Mouse (Mus musculus): ENCODE measurements around the gene AC109138.7. TPM values are rescaled to one million over a fixed set of nuclear protein-coding genes. Genes with fewer than 3 reads are reported as not detected.
A peak's percentile ranks its signal among the peaks of the same experiment; 100 is the strongest.

AC109138.7 gene
- total RNA-seq, 1 experiment = not detected

GRCm38 (mm10) chr19:4201291-4201909 lies 12.8 kb upstream of the AC109138.7 start, which contains the start of gene Rad9a:
Gene Rad9a (minus strand): TSS chr19:4201662.
- Histone ChIP-seq H3K4me3 (ENCODE audit: insufficient read depth in 1 of 2, low read depth in 1 of 2, low read length in 2 of 2, poor library complexity in 1 of 2, severe bottlenecking in 1 of 2) (peak within 1 kb of the TSS; percentile 76 to 83), H3K27ac (ENCODE audit: insufficient read depth, low read depth, low read length, poor library complexity, severe bottlenecking) (peak within 1 kb of the TSS; percentile 51; the same call in 1 of the 2 replicates), H3K9me3 (ENCODE audit: control insufficient read depth, insufficient read depth, low read depth, low read length) (no peaks in the 10 kb centered on the region), H3K4me1 (ENCODE audit: control insufficient read depth in 2 of 2, insufficient read depth in 2 of 2, low read length in 2 of 2, poor library complexity in 1 of 2) (peaks cover 2 to 12% of the 10 kb centered on the region in 2 experiments; a peak in 2 of 4 replicates), H3K9ac (ENCODE audit: insufficient read depth, low read depth, low read length, poor library complexity, severe bottlenecking) (peak within 1 kb of the TSS; percentile 90), H3K36me3 (ENCODE audit: control insufficient read depth, insufficient read depth, low read length, poor library complexity, severe bottlenecking) (peaks cover 31% of the 10 kb centered on the region)
- TF ChIP-seq MAFK (IDR thresholded peaks at IDR 0.05; ENCODE audit: insufficient read depth, low read depth, low read length) (no peak), ZC3H11A (IDR thresholded peaks at IDR 0.05; ENCODE audit: borderline replicate concordance, low read depth, low read length) (no peak), CHD2 (IDR thresholded peaks at IDR 0.05; ENCODE audit: low read depth, low read length) (no peak), ZNF384 (IDR thresholded peaks at IDR 0.05; ENCODE audit: low read depth, low read length) (no peak), HCFC1 (IDR thresholded peaks at IDR 0.05; ENCODE audit: borderline replicate concordance, insufficient read depth, low read length) (no peak)
- DNase-seq (ENCODE audit: low read depth, low spot score) = peak; percentile 99
- in situ Hi-C loops (cut with MboI; ENCODE audit: low sequenced_read_pairs in 2 of 2, unreplicated experiment in 2 of 2) = no loop called here

DNA sequence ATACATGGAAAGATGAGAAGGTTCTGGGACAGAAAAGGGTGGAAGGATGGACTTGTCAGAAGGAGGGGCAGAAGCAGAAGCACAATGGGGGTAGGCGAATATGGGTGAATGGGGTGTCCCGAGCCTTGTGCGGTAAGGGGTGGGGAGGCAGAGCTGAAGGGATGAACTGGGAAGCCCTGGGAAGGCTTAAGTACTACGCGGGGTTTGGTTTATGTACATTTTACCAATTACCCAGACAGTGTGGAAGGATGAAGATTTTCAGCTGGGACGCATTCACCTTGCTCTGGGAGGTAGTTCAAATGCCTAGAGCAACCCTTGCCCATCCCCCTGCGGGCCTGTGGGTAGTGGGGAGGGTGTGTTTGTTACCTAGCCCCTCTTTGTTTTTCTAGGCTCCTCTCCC lies 12.0 kb upstream of the AC109138.7 start:
- in situ Hi-C loops (cut with MboI; ENCODE audit: low sequenced_read_pairs in 2 of 2, unreplicated experiment in 2 of 2) = no loop called here
- peaks cover 2 to 12% of the 10 kb centered on the region in 2 experiments; a peak in 2 of 4 replicates for H3K4me1 ChIP-seq (ENCODE audit: control insufficient read depth in 2 of 2, insufficient read depth in 2 of 2, low read length in 2 of 2, poor library complexity in 1 of 2)
- H3K27ac ChIP-seq (ENCODE audit: insufficient read depth, low read depth, low read length, poor library complexity, severe bottlenecking) = no peak overlapping the region
- H3K9ac ChIP-seq (ENCODE audit: insufficient read depth, low read depth, low read length, poor library complexity, severe bottlenecking) = peak overlapping the region; percentile 73
- H3K9me3 ChIP-seq (ENCODE audit: control insufficient read depth, insufficient read depth, low read depth, low read length) = no peaks in the 10 kb centered on the region
- TF ChIP-seq CHD2 (IDR thresholded peaks at IDR 0.05; ENCODE audit: low read depth, low read length) = no peak
- no peak for TF ChIP-seq ZNF384 (IDR thresholded peaks at IDR 0.05; ENCODE audit: low read depth, low read length)
- no peak for TF ChIP-seq HCFC1 (IDR thresholded peaks at IDR 0.05; ENCODE audit: borderline replicate concordance, insufficient read depth, low read length)
- TF ChIP-seq MAFK (IDR thresholded peaks at IDR 0.05; ENCODE audit: insufficient read depth, low read depth, low read length) = no peak
- no peak for TF ChIP-seq ZC3H11A (IDR thresholded peaks at IDR 0.05; ENCODE audit: borderline replicate concordance, low read depth, low read length)
- no peak for DNase-seq (ENCODE audit: low read depth, low spot score)
- H3K4me3 ChIP-seq (ENCODE audit: insufficient read depth in 1 of 2, low read depth in 1 of 2, low read length in 2 of 2, poor library complexity in 1 of 2, severe bottlenecking in 1 of 2) = peak overlapping the region; percentile 53 to 58
- H3K36me3 ChIP-seq (ENCODE audit: control insufficient read depth, insufficient read depth, low read length, poor library complexity, severe bottlenecking) = peaks cover 23% of the 10 kb centered on the region

DNA sequence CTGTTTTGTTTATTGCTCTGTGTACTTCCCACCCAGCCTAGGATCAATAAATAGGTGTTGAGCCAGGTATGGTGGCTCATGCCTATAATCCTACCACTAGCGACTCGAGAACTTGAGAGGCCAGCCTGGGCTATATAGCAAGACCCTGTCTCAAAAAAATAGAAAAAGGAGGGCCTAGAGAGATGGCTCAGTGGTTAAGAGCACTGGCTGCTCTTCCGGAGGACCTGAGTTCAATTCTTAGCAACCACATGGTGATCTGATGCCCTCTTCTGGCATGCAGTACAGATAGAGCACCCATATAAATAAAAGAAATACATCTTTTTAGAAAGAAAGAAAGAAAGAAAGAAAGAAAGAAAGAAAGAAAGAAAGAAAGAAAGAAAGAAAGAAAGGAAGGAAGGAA lies 11.0 kb upstream of the AC109138.7 start:
- Histone ChIP-seq H3K4me3 (ENCODE audit: insufficient read depth in 1 of 2, low read depth in 1 of 2, low read length in 2 of 2, poor library complexity in 1 of 2, severe bottlenecking in 1 of 2) (no peak overlapping the region), H3K9me3 (ENCODE audit: control insufficient read depth, insufficient read depth, low read depth, low read length) (no peaks in the 10 kb centered on the region), H3K36me3 (ENCODE audit: control insufficient read depth, insufficient read depth, low read length, poor library complexity, severe bottlenecking) (peaks cover 15% of the 10 kb centered on the region), H3K27ac (ENCODE audit: insufficient read depth, low read depth, low read length, poor library complexity, severe bottlenecking) (no peak overlapping the region), H3K4me1 (ENCODE audit: control insufficient read depth in 2 of 2, insufficient read depth in 2 of 2, low read length in 2 of 2, poor library complexity in 1 of 2) (peaks cover 2 to 14% of the 10 kb centered on the region in 2 experiments; a peak in 2 of 4 replicates), H3K9ac (ENCODE audit: insufficient read depth, low read depth, low read length, poor library complexity, severe bottlenecking) (no peak overlapping the region)
- DNase-seq (ENCODE audit: low read depth, low spot score) = no peak
- no peak for TF ChIP-seq CHD2 (IDR thresholded peaks at IDR 0.05; ENCODE audit: low read depth, low read length)
- no peak for TF ChIP-seq ZNF384 (IDR thresholded peaks at IDR 0.05; ENCODE audit: low read depth, low read length)
- TF ChIP-seq HCFC1 (IDR thresholded peaks at IDR 0.05; ENCODE audit: borderline replicate concordance, insufficient read depth, low read length) = no peak
- no peak for TF ChIP-seq ZC3H11A (IDR thresholded peaks at IDR 0.05; ENCODE audit: borderline replicate concordance, low read depth, low read length)
- no peak for TF ChIP-seq MAFK (IDR thresholded peaks at IDR 0.05; ENCODE audit: insufficient read depth, low read depth, low read length)
- in situ Hi-C loops (cut with MboI; ENCODE audit: low sequenced_read_pairs in 2 of 2, unreplicated experiment in 2 of 2) = no loop called here

- no peak overlapping the region for H3K9ac ChIP-seq (ENCODE audit: insufficient read depth, low read depth, low read length, poor library complexity, severe bottlenecking)
- no peak overlapping the region for H3K27ac ChIP-seq (ENCODE audit: insufficient read depth, low read depth, low read length, poor library complexity, severe bottlenecking)
- peaks cover 2 to 19% of the 10 kb centered on the region in 2 experiments; a peak in 3 of 4 replicates for H3K4me1 ChIP-seq (ENCODE audit: control insufficient read depth in 2 of 2, insufficient read depth in 2 of 2, low read length in 2 of 2, poor library complexity in 1 of 2)
- peaks cover 15% of the 10 kb centered on the region for H3K36me3 ChIP-seq (ENCODE audit: control insufficient read depth, insufficient read depth, low read length, poor library complexity, severe bottlenecking)
- no peak overlapping the region for H3K4me3 ChIP-seq (ENCODE audit: insufficient read depth in 1 of 2, low read depth in 1 of 2, low read length in 2 of 2, poor library complexity in 1 of 2, severe bottlenecking in 1 of 2)
- in situ Hi-C loops (cut with MboI; ENCODE audit: low sequenced_read_pairs in 2 of 2, unreplicated experiment in 2 of 2) = no loop called here
- TF ChIP-seq ZC3H11A (IDR thresholded peaks at IDR 0.05; ENCODE audit: borderline replicate concordance, low read depth, low read length) = no peak
- TF ChIP-seq CHD2 (IDR thresholded peaks at IDR 0.05; ENCODE audit: low read depth, low read length) = no peak
- TF ChIP-seq ZNF384 (IDR thresholded peaks at IDR 0.05; ENCODE audit: low read depth, low read length) = no peak
- no peak for TF ChIP-seq MAFK (IDR thresholded peaks at IDR 0.05; ENCODE audit: insufficient read depth, low read depth, low read length)
- no peak for TF ChIP-seq HCFC1 (IDR thresholded peaks at IDR 0.05; ENCODE audit: borderline replicate concordance, insufficient read depth, low read length)
- DNase-seq (ENCODE audit: low read depth, low spot score) = no peak
- no peaks in the 10 kb centered on the region for H3K9me3 ChIP-seq (ENCODE audit: control insufficient read depth, insufficient read depth, low read depth, low read length)
These were observed 10.4 kb upstream of the AC109138.7 start for GRCm38 (mm10) chr19:4203604-4204326.
